Comparison of ENCODE assay signal across 12 mouse cellular contexts in genomic region chr7:82269948-82270347, GRCm38 (mm10).
DNase-seq lines count a peak whose midpoint lies in the region; ATAC-seq and TF ChIP-seq lines count a peak whose summit lies in the region.
"Had no signal": no experiment of that assay in that cellular context is flagged by ENCODE, and none has a peak within 500 bp of the region (broad histone marks: within the 10 kb centered on the region; RNA-seq: fewer than 3 reads in every experiment).

No protein-coding gene starts in this region.

- no peak overlapping the region for H3K4me3 ChIP-seq in left cerebral cortex, adult 2 months
- H3K4me3 ChIP-seq in neural tube, embryonic 15.5 days (replicated peaks): no peak overlapping the region

- H3K4me1 ChIP-seq in neural tube, embryonic 15.5 days: peaks cover 3% of the 10 kb centered on the region; the same call in 1 of the 2 replicates

- H3K36me3 ChIP-seq in neural tube, embryonic 15.5 days: no peaks in the 10 kb centered on the region

- no peak for ATAC-seq in activated CD4-positive, CD25-positive, alpha-beta regulatory T cell, adult 4 months
- ATAC-seq in neural tube, embryonic 15.5 days (ENCODE audit: low FRiP score): no peak

- no peaks in the 10 kb centered on the region for H3K27me3 ChIP-seq in neural tube, embryonic 15.5 days (replicated peaks)

- no peaks in the 10 kb centered on the region for H3K9me3 ChIP-seq in neural tube, embryonic 15.5 days (replicated peaks)

- WGBS in neural tube, embryonic 15.5 days: 27% methylated on average over 1 of the region's 1 CpGs

- no peak overlapping the region for H3K27ac ChIP-seq in left cerebral cortex, adult 2 months
- no peak overlapping the region for H3K27ac ChIP-seq in neural tube, embryonic 15.5 days (replicated peaks)
- H3K27ac ChIP-seq: liver, embryonic 14.5 days had no signal

- DNase-seq in cerebellum, postnatal 14 days: peak; percentile 26 to 51
- DNase-seq in cerebellum, postnatal 4 days (ENCODE audit: low spot score in 2 of 2): no peak
- DNase-seq in left cerebral cortex, adult 2 months (ENCODE audit: extremely low spot score in 1 of 2, low spot score in 2 of 2): no peak
- no peak for DNase-seq in left cerebral cortex, postnatal 14 days (ENCODE audit: low spot score in 2 of 2)
- peak; percentile 28 for DNase-seq in 416B (ENCODE audit: low read depth)
- DNase-seq in ZHBTc4 (ENCODE audit: low read depth, low spot score): peak; percentile 70
- DNase-seq: cerebellum, postnatal 36 days; gastrocnemius, postnatal 14 days; thymus, postnatal 36 days had no signal

- H3K4me2 ChIP-seq in neural tube, embryonic 15.5 days: no peak overlapping the region

- intact Hi-C loops in left cerebral cortex, adult 2 months (cut with DNase I): loop anchor here (10.0 kb wide), 1 partner anchor 485 kb away; the partner anchor contains the start of gene 3110040N11Rik
- intact Hi-C loops in left cerebral cortex, postnatal 14 days (cut with DNase I): loop anchor here (5.0 kb wide), 1 partner anchor 313 kb away; no protein-coding TSS in a partner anchor

- H3K9ac ChIP-seq in neural tube, embryonic 15.5 days (replicated peaks): no peak overlapping the region
- H3K9ac ChIP-seq: liver, embryonic 14.5 days had no signal

- TF ChIP-seq CTCF in left cerebral cortex, adult 2 months (IDR thresholded peaks at IDR 0.05): peak; percentile 53

Comparison
In these comparisons a context has a peak if more than half of its experiments do, and no peak if none do; other contexts are left out.
1. DNase-seq: peak in cerebellum, postnatal 14 days (2 of 2), 416B (single experiment) and ZHBTc4 (single experiment); none in cerebellum, postnatal 4 days (0 of 2), left cerebral cortex, adult 2 months (0 of 2) and left cerebral cortex, postnatal 14 days (0 of 2).